Mouse (Mus musculus) liver, embryonic 14.5 days (tissue): ENCODE measurements around the gene Ppp2r1b. TPM values are rescaled to one million over a fixed set of nuclear protein-coding genes. Genes with fewer than 3 reads are reported as not detected.

ENCODE experiments used
- ATAC-seq: fragments of 200-750 bp; cut with Nextera tagmentation; 2 replicates; pipeline ENCODE4 v1.8.0; 2017; ENCODE audit warnings: moderate number of reproducible peaks, mild to moderate bottlenecking, moderate library complexity; ENCODE audit not compliant: insufficient read depth
- DNase-seq, 3 experiments: peaks; one replicate each; pipeline ENCODE4 v3.0.0-alpha.2; 2012 to 2013; ENCODE audit warnings: low read depth in 3 of 3, low spot score in 3 of 3
- H3K27ac ChIP-seq: fragments of 300-500 bp; sonication (generic); 2 replicates; pipeline ENCODE4 v1.5.1; 2014; ENCODE audit warnings: moderate library complexity, mild to moderate bottlenecking, control low read depth, inconsistent platforms
- H3K27me3 ChIP-seq: fragments of 300-500 bp; sonication (generic); 2 replicates; pipeline ENCODE4 v1.6.1; 2014; ENCODE audit warnings: mild to moderate bottlenecking, low read length, moderate library complexity; ENCODE audit not compliant: control insufficient read depth, insufficient read depth
- H3K36me3 ChIP-seq: fragments of 300-500 bp; sonication (generic); replicated peaks from 2 replicates; pipeline ENCODE4 v1.6.1; 2014; ENCODE audit warnings: low read depth; ENCODE audit not compliant: control insufficient read depth, insufficient read depth
- H3K4me1 ChIP-seq, 2 experiments: fragments of 200-500 bp in 1 of 2; fragments of 300-500 bp in 1 of 2; sonication (generic) in 1 of 2; replicated peaks; 2 replicates each; pipeline ENCODE4 v1.6.1; 2012 to 2014; ENCODE audit warnings: antibody characterized with exemption in 1 of 2, inconsistent platforms in 1 of 2, low read length in 1 of 2; ENCODE audit not compliant: control insufficient read depth in 2 of 2, insufficient read depth in 2 of 2
- H3K4me2 ChIP-seq: fragments of 300-500 bp; sonication (generic); 2 replicates; pipeline ENCODE4 v1.6.1; 2014; ENCODE audit warnings: low read depth, mild to moderate bottlenecking, control low read depth, moderate library complexity
- H3K4me3 ChIP-seq, 2 experiments: fragments of 200-500 bp in 1 of 2; fragments of 300-500 bp in 1 of 2; sonication (generic) in 1 of 2; 2 replicates each; pipeline ENCODE4 v1.5.1; 2012 to 2014; ENCODE audit warnings: low read depth in 2 of 2, low read length in 2 of 2, mild to moderate bottlenecking in 2 of 2, control low read depth in 1 of 2, inconsistent platforms in 1 of 2, moderate library complexity in 1 of 2; ENCODE audit not compliant: insufficient read depth in 1 of 2
- H3K9ac ChIP-seq: fragments of 300-500 bp; sonication (generic); replicated peaks from 2 replicates; pipeline ENCODE4 v1.6.1; 2014; ENCODE audit warnings: mild to moderate bottlenecking, control low read depth, moderate library complexity
- H3K9me3 ChIP-seq: fragments of 300-500 bp; sonication (generic); 2 replicates; pipeline ENCODE4 v1.6.1; 2016; ENCODE audit warnings: low read length, mixed read lengths; ENCODE audit not compliant: control insufficient read depth
- CTCF ChIP-seq: IDR thresholded peaks from 2 replicates; pipeline ENCODE4 v1.5.1; 2016; ENCODE audit warnings: antibody characterized with exemption, low read depth, control low read depth
- EP300 ChIP-seq: IDR thresholded peaks from 2 replicates; pipeline ENCODE4 v1.6.1; 2016; ENCODE audit warnings: antibody characterized with exemption, low read depth
- WGBS: fragments of 180-500 bp; shearing (Covaris S2); extraction: QIAGEN DNeasy Blood & Tissue Kit; methylation state at CpG from one replicate; pipeline ENCODE4 v1.1.7; 2014; ENCODE audit not compliant: insufficient replicate concordance; 5-methylcytosine and 5-hydroxymethylcytosine counted together
- polyA plus RNA-seq, 2 experiments: library from polyadenylated mRNA; depleted of rRNA in 1 of 2; stranded (reverse) in 1 of 2; unstranded in 1 of 2; fragments of >200 nt; fragmentation: Nextera tagmentation in 1 of 2; extraction: Ambion mirVana in 1 of 2; gene quantifications; 2 replicates each; pipeline versions ENCODE4 v1.2.1 to v1.2.3; 2012 to 2014

Gene Ppp2r1b
- polyA plus RNA-seq, 2 experiments, result 27.7 to 69.1 TPM

DNA sequence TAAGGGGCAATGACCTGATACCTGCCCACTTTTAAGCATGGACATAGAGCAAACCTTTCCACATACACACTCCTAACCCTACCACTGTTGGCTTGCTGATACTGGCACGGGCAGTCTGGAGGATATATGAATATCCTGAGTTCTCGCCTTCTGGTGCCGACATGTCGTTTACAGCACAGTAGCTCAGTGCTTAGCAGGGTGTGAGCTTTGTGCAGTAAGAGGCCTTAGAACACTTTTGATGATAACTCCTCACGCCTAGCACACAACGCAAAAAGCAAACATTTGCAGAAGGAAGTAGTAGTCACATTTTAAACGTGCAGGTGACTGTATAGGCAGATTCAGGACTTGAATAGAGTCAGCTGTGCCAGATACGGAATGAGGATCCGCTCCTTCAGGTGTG, 4.7 kb downstream of the Ppp2r1b start:
- peaks cover 42 to 48% of the 10 kb centered on the region in 2 experiments for H3K4me1 ChIP-seq
- no peak for TF ChIP-seq EP300
- DNase-seq, result no peak
- no peaks in the 10 kb centered on the region for H3K27me3 ChIP-seq
- 55% methylated on average over 9 of the region's 9 CpGs for WGBS
- H3K36me3 ChIP-seq, result no peaks in the 10 kb centered on the region
- H3K9me3 ChIP-seq, result no peaks in the 10 kb centered on the region
- H3K27ac ChIP-seq, result peak overlapping the region; percentile 23; the same call in 1 of the 2 replicates
- H3K4me2 ChIP-seq, result no peak overlapping the region
- ATAC-seq, result no peak
- H3K4me3 ChIP-seq, result no peak overlapping the region
- no peak overlapping the region for H3K9ac ChIP-seq

GRCm38 (mm10) chr9:50850271-50850670, 5.2 kb downstream of the Ppp2r1b start:
- H3K4me3 ChIP-seq, result no peak overlapping the region
- H3K27me3 ChIP-seq, result no peaks in the 10 kb centered on the region
- H3K9me3 ChIP-seq, result no peaks in the 10 kb centered on the region
- H3K9ac ChIP-seq, result no peak overlapping the region
- no peaks in the 10 kb centered on the region for H3K36me3 ChIP-seq
- no peak overlapping the region for H3K4me2 ChIP-seq
- DNase-seq (no peak), ATAC-seq (no peak)
- WGBS, result 66% methylated on average over 11 of the region's 11 CpGs
- no peak overlapping the region for H3K27ac ChIP-seq
- peaks cover 45 to 53% of the 10 kb centered on the region in 2 experiments for H3K4me1 ChIP-seq
- TF ChIP-seq CTCF (no peak), EP300 (no peak)

- Histone ChIP-seq H3K9ac (no peak overlapping the region), H3K27ac (no peak overlapping the region), H3K4me2 (no peak overlapping the region), H3K4me3 (no peak overlapping the region), H3K9me3 (no peaks in the 10 kb centered on the region), H3K27me3 (no peaks in the 10 kb centered on the region), H3K4me1 (peaks cover 49 to 58% of the 10 kb centered on the region in 2 experiments), H3K36me3 (no peaks in the 10 kb centered on the region)
- no peak for DNase-seq
- 35% methylated on average over 8 of the region's 8 CpGs for WGBS
- no peak for TF ChIP-seq EP300
- no peak for TF ChIP-seq CTCF
- ATAC-seq, result no peak
Measured at GRCm38 (mm10) chr9:50850713-50851112, 5.6 kb downstream of the Ppp2r1b start.

DNA sequence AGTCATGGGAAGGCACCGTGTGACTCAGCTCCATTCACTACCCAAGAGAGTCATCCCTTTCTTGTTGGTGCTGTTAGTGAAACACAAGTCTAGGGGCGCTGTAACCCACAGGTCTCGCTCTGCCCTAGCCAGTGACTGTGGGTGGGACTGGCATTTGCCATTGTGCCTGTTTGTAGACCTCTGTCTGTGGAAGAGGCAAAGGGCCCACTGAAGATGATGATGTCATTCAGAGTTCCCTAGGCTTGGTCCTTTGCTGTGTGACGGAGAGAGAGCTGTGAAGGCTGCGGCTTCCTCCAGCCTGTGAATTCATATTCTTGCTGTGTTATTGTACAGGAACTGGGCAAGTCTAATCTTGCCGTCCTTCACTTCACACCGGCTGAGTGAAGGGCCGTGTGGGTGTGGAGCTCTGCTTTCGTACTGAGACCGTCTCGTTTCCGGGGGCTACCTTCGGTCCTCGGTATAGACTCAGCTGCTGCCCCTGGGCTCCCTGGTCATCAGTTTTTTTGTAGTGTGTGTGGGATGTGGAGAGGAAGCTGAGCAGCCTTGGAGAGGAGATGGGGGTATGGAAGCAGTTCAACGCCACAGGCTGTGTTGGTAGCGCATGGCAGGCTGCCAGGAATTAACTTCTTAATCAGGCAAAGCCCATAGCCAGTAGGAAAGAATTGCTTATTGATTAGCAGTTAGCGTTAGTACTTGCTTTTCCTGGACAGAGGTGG, 7.7 kb downstream of the Ppp2r1b start:
- no peaks in the 10 kb centered on the region for H3K9me3 ChIP-seq
- ATAC-seq (no peak), DNase-seq (no peak)
- no peaks in the 10 kb centered on the region for H3K36me3 ChIP-seq
- peak overlapping the region; percentile 13 for H3K27ac ChIP-seq
- H3K4me3 ChIP-seq, result no peak overlapping the region
- peak overlapping the region; percentile 11; the same call in 1 of the 2 replicates for H3K4me2 ChIP-seq
- TF ChIP-seq CTCF, result peak; percentile 45
- no peak for TF ChIP-seq EP300
- H3K9ac ChIP-seq, result no peak overlapping the region; the same call in 1 of the 2 replicates
- peaks cover 55 to 62% of the 10 kb centered on the region in 2 experiments for H3K4me1 ChIP-seq
- H3K27me3 ChIP-seq, result no peaks in the 10 kb centered on the region
- WGBS, result 61% methylated on average over 17 of the region's 17 CpGs

- Histone ChIP-seq H3K36me3 (peaks cover 8% of the 10 kb centered on the region), H3K4me2 (peak overlapping the region; percentile 91), H3K9me3 (no peaks in the 10 kb centered on the region), H3K4me1 (peaks cover 43 to 50% of the 10 kb centered on the region in 2 experiments), H3K27ac (peak overlapping the region; percentile 95), H3K27me3 (no peaks in the 10 kb centered on the region), H3K4me3 (peak overlapping the region; percentile 14 to 26), H3K9ac (peak overlapping the region; percentile 64)
- ATAC-seq (peak; percentile 82), DNase-seq (peak; percentile 67 to 81 (median 74))
- TF ChIP-seq CTCF (no peak), EP300 (peak; percentile 91)
- WGBS, result 26% methylated on average over 8 of the region's 8 CpGs
Measured at GRCm38 (mm10) chr9:50854376-50854775, 9.3 kb downstream of the Ppp2r1b start.
